Mouse (Mus musculus): ENCODE measurements around the gene Slc25a23. TPM values are rescaled to one million over a fixed set of nuclear protein-coding genes. Genes with fewer than 3 reads are reported as not detected.

The Slc25a23 gene
- polyA plus RNA-seq (2015; fragmentation: Nextera tagmentation; extraction: Ambion mirVana), result 26.5 and 27.6 TPM in 2 replicates

- peak within 1 kb of the TSS; percentile 66 for H3K4me2 ChIP-seq
- under 1% methylated on average over 44 of the region's 45 CpGs for WGBS
- peak within 1 kb of the TSS; percentile 85 for H3K27ac ChIP-seq
- peaks cover 25% of the 10 kb centered on the region for H3K36me3 ChIP-seq
- H3K4me3 ChIP-seq, result peak within 1 kb of the TSS; percentile 84
- H3K4me1 ChIP-seq (replicated peaks), result peaks cover 25% of the 10 kb centered on the region
- ATAC-seq (ENCODE audit: low FRiP score), result peak; percentile 80
- peak within 1 kb of the TSS; percentile 85 for H3K9ac ChIP-seq
- no peaks in the 10 kb centered on the region for H3K9me3 ChIP-seq
- peaks cover 35% of the 10 kb centered on the region for H3K27me3 ChIP-seq
These were observed at the start of gene Slc25a23 for GRCm38 (mm10) chr17:57059486-57059977. Gene Slc25a23, minus strand, starts transcription at chr17:57059863.

DNA sequence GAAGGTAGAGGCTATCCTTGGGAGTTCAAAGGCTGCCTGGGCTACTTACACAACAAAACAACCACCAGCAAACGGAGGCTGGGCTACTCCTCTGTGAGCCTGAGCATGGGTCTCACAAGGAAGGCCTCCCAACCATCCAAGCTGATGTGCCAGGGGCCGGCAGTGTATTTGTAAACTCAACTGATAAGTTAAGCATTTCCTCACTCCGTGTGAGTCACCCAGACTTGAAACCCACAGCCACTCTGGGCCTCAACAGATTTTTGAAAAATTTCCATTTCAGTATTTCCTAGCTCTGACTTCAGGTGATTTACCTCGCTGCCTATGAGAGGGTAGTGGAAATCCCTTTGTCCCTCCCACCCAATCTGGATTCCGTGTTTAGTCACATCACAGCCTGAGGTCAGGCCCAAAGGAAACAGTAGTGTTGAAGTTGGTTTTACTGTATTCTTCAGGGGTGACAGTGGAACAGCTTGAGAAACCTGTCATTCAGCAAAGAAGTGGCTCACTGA is 49.1 kb upstream of the Slc25a23 start:
- Histone ChIP-seq H3K4me1 (replicated peaks) (peaks cover 24% of the 10 kb centered on the region), H3K9ac (no peak overlapping the region), H3K27me3 (no peaks in the 10 kb centered on the region), H3K9me3 (no peaks in the 10 kb centered on the region), H3K4me2 (no peak overlapping the region), H3K4me3 (no peak overlapping the region), H3K27ac (no peak overlapping the region), H3K36me3 (no peaks in the 10 kb centered on the region)
- 59% methylated on average over 5 of the region's 5 CpGs for WGBS
- ATAC-seq (ENCODE audit: low FRiP score), result no peak

GRCm38 (mm10) chr17:57108040-57108665 is 48.5 kb upstream of the Slc25a23 start:
- no peak for ATAC-seq (ENCODE audit: low FRiP score)
- H3K9me3 ChIP-seq, result no peaks in the 10 kb centered on the region
- no peak overlapping the region for H3K4me2 ChIP-seq
- H3K9ac ChIP-seq, result no peak overlapping the region
- no peaks in the 10 kb centered on the region for H3K36me3 ChIP-seq
- WGBS, result 89% methylated on average over 7 of the region's 7 CpGs
- H3K27me3 ChIP-seq, result no peaks in the 10 kb centered on the region
- peaks cover 24% of the 10 kb centered on the region for H3K4me1 ChIP-seq (replicated peaks)
- no peak overlapping the region for H3K27ac ChIP-seq
- H3K4me3 ChIP-seq, result no peak overlapping the region

DNA sequence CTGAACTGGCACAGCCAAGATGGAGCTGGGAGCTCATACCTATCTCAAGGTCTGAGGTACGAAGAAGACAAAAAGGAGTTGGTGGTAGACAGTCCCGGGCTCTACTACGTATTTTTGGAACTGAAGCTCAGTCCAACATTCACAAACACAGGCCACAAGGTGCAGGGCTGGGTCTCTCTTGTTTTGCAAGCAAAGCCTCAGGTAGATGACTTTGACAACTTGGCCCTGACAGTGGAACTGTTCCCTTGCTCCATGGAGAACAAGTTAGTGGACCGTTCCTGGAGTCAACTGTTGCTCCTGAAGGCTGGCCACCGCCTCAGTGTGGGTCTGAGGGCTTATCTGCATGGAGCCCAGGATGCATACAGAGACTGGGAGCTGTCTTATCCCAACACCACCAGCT is 47.4 kb upstream of the Slc25a23 start:
- whole genome bisulfite sequencing, result 91% methylated on average over 5 of the region's 5 CpGs

DNA sequence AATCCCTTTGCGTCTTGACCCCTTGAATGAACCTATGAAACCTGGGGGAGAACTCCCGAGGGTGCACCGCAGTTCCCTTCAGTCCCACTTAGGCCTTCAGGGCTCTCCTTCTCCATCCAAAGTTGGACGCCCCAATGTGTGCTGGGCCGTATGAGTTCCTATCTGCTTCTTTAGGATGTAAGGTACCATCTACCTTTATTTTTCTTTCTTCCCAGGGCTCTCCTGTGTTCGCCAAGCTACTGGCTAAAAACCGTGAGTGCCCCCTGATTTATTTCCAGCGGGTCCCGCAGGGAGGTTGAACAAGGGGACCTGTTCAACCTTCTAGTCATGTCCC is 46.3 kb upstream of the Slc25a23 start:
- Histone ChIP-seq H3K4me2 (peak overlapping the region; percentile 85), H3K4me1 (replicated peaks) (peaks cover 24% of the 10 kb centered on the region), H3K9me3 (no peaks in the 10 kb centered on the region), H3K36me3 (no peaks in the 10 kb centered on the region), H3K27me3 (no peaks in the 10 kb centered on the region), H3K4me3 (peak overlapping the region; percentile 63), H3K9ac (peak overlapping the region; percentile 81), H3K27ac (no peak overlapping the region)
- no peak; the same call in 1 of the 2 replicates for ATAC-seq (ENCODE audit: low FRiP score)
- WGBS, result 3% methylated on average over 9 of the region's 9 CpGs

More for the DNA sequence above, 47.4 kb upstream of the Slc25a23 start:
- no peak overlapping the region for H3K4me3 ChIP-seq
- H3K27me3 ChIP-seq, result no peaks in the 10 kb centered on the region
- no peak for ATAC-seq (ENCODE audit: low FRiP score)
- no peak overlapping the region for H3K9ac ChIP-seq
- H3K36me3 ChIP-seq, result no peaks in the 10 kb centered on the region
- no peak overlapping the region for H3K27ac ChIP-seq
- peaks cover 24% of the 10 kb centered on the region for H3K4me1 ChIP-seq (replicated peaks)
- H3K4me2 ChIP-seq, result no peak overlapping the region
- no peaks in the 10 kb centered on the region for H3K9me3 ChIP-seq

DNA sequence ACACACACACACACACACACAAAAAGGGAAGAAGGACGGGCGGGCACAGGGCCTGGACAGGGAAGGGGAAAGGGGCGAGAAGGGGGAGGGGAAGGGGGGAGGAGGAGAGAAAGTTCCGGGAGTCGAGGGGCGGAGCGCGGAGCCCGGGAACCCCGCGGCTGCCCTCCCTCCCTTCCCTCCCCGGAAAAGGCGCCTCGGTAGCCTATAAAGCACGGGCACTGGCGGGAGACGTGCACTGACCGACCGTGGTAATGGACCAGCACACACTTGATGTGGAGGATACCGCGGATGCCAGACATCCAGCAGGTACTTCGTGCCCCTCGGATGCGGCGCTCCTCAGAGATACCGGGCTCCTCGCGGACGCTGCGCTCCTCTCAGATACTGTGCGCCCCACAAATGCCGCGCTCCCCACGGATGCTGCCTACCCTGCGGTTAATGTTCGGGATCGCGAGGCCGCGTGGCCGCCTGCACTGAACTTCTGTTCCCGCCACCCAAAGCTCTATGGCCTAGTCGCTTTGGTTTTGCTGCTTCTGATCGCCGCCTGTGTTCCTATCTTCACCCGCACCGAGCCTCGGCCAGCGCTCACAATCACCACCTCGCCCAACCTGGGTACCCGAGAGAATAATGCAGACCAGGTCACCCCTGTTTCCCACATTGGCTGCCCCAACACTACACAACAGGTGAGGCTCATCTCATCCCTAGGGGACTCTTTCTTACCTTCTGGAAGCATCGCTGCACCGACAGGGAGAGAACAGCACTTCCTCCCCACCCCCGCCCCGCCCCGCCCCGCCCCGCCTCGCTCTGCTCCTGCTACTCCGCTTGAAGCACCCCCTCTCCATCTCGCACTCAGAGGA is 45.7 kb upstream of the Slc25a23 start, which contains the start of gene Tnfsf9:
Tnfsf9 (plus strand) TSS at position 145 of the 854 bp plus-strand sequence.
- H3K4me3 ChIP-seq, result peak within 1 kb of the TSS; percentile 63
- no peaks in the 10 kb centered on the region for H3K36me3 ChIP-seq
- peak within 1 kb of the TSS; percentile 81 for H3K9ac ChIP-seq
- peak; percentile 84 for ATAC-seq (ENCODE audit: low FRiP score)
- no peaks in the 10 kb centered on the region for H3K27me3 ChIP-seq
- H3K27ac ChIP-seq, result no peak within 1 kb of the TSS
- H3K9me3 ChIP-seq, result no peaks in the 10 kb centered on the region
- peak within 1 kb of the TSS; percentile 85 for H3K4me2 ChIP-seq
- WGBS, result 1% methylated on average over 57 of the region's 61 CpGs
- peaks cover 24% of the 10 kb centered on the region for H3K4me1 ChIP-seq (replicated peaks)

GRCm38 (mm10) chr17:57104496-57104895 is 44.8 kb upstream of the Slc25a23 start:
- Histone ChIP-seq H3K4me2 (peak overlapping the region; percentile 85), H3K4me3 (peak overlapping the region; percentile 63), H3K27ac (no peak overlapping the region), H3K27me3 (no peaks in the 10 kb centered on the region), H3K9me3 (no peaks in the 10 kb centered on the region), H3K36me3 (no peaks in the 10 kb centered on the region), H3K9ac (peak overlapping the region; percentile 81), H3K4me1 (replicated peaks) (peaks cover 24% of the 10 kb centered on the region)
- WGBS, result 40% methylated on average over 4 of the region's 4 CpGs
- ATAC-seq (ENCODE audit: low FRiP score), result no peak; the same call in 1 of the 2 replicates

GRCm38 (mm10) chr17:57102276-57102675 is 42.6 kb upstream of the Slc25a23 start:
- Histone ChIP-seq H3K36me3 (no peaks in the 10 kb centered on the region), H3K9me3 (no peaks in the 10 kb centered on the region), H3K27me3 (no peaks in the 10 kb centered on the region), H3K27ac (no peak overlapping the region), H3K4me1 (replicated peaks) (peaks cover 23% of the 10 kb centered on the region), H3K4me2 (no peak overlapping the region), H3K4me3 (no peak overlapping the region), H3K9ac (no peak overlapping the region)
- ATAC-seq (ENCODE audit: low FRiP score), result no peak
- 92% methylated on average over 2 of the region's 2 CpGs for WGBS

- no peak overlapping the region for H3K27ac ChIP-seq
- no peak for ATAC-seq (ENCODE audit: low FRiP score)
- 5% methylated on average over 10 of the region's 10 CpGs for WGBS
- 0 out of 2 replicates have a peak overlapping the region, but pooled peaks have one; percentile 4 for H3K4me2 ChIP-seq
- H3K9me3 ChIP-seq, result no peaks in the 10 kb centered on the region
- peaks cover 9% of the 10 kb centered on the region; the same call in 1 of the 2 replicates for H3K27me3 ChIP-seq
- H3K4me3 ChIP-seq, result no peak overlapping the region
- H3K4me1 ChIP-seq (replicated peaks), result peaks cover 16% of the 10 kb centered on the region
- no peak overlapping the region for H3K9ac ChIP-seq
- no peaks in the 10 kb centered on the region for H3K36me3 ChIP-seq
These were observed 40.1 kb upstream of the Slc25a23 start for GRCm38 (mm10) chr17:57099629-57100325.

DNA sequence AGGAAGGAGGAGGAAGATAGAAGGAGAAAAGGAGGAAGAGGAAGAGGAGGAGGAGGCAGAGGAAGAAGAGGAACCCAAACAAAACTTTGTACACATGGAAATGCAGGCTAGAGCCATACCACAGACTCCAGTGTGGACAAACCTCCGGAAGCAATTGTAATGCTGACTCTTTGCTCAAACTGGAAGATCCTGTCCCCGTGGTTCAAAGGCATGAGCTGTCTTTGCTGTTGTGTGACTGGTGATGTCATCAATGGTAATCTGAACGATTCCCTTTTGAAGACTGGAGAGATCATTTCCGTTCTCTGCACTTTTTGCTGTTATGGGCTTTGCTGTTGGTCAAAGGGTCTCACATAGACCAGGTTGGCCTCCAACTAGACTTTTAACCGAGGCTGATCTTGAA is 38.7 kb upstream of the Slc25a23 start:
- no peak overlapping the region for H3K4me2 ChIP-seq
- H3K27me3 ChIP-seq, result peaks cover 9% of the 10 kb centered on the region; the same call in 1 of the 2 replicates
- H3K36me3 ChIP-seq, result no peaks in the 10 kb centered on the region
- peaks cover 10% of the 10 kb centered on the region for H3K4me1 ChIP-seq (replicated peaks)
- no peak overlapping the region for H3K4me3 ChIP-seq
- no peak for ATAC-seq (ENCODE audit: low FRiP score)
- no peak overlapping the region for H3K27ac ChIP-seq
- H3K9ac ChIP-seq, result no peak overlapping the region
- H3K9me3 ChIP-seq, result no peaks in the 10 kb centered on the region
- WGBS, result 84% methylated on average over 5 of the region's 5 CpGs

DNA sequence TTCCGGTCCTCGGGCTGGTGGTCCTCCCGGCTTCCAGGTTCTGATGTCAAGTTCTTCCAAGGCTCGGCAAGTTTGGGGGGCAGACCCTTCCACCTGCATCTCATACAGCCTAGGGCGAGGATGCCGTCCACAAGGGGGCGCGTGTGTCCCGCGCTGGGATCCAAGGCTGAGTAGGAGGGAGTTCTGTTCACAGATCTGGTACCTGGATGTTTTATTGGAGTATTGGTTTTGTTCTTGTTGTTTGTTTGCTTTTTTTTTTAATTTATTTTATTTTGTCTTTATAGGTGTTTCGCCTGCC is 36.9 kb upstream of the Slc25a23 start:
- Histone ChIP-seq H3K27ac (no peak overlapping the region), H3K9ac (no peak overlapping the region), H3K4me1 (replicated peaks) (peaks cover 10% of the 10 kb centered on the region), H3K36me3 (no peaks in the 10 kb centered on the region), H3K4me2 (peak overlapping the region; percentile 42), H3K27me3 (peaks cover 9% of the 10 kb centered on the region; the same call in 1 of the 2 replicates), H3K4me3 (peak overlapping the region; percentile 19; the same call in 1 of the 2 replicates), H3K9me3 (no peaks in the 10 kb centered on the region)
- ATAC-seq (ENCODE audit: low FRiP score), result peak; percentile 84
- 2% methylated on average over 11 of the region's 11 CpGs for WGBS
